Comparison of ENCODE assay signal across 22 mouse cellular contexts in the genomic region with DNA sequence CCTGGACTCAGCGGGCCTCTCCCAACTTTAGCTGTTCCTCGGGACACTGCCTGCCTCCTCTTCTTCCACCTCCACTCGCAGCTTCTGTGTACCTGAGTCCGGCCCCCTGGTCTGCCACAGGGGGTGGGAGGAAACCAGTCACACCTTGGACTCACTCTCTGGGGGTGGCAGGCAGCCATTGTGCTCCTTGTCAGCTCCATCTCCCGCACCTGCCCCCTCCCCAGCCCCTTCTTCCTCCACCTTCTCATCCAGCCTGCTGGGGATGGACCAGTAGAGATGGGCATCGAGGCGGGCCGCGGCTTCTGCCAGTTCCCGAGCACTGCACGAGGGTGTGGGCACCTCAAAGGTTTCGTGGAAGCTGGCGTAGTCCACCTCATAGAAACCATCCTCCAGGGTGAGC. TPM values are rescaled to one million over a fixed set of nuclear protein-coding genes. Genes with fewer than 3 reads are reported as not detected.
DNase-seq lines count a peak whose midpoint lies in the region; ATAC-seq and TF ChIP-seq lines count a peak whose summit lies in the region.
"Had no signal": no experiment of that assay in that cellular context is flagged by ENCODE, and none has a peak within 500 bp of the region (broad histone marks: within the 10 kb centered on the region; RNA-seq: fewer than 3 reads in every experiment).

No protein-coding gene starts in this region.

- peak; percentile 16 for DNase-seq in gastrocnemius, adult 2 months
- no peak for DNase-seq in gastrocnemius, adult 18-20 months (ENCODE audit: low spot score)
- no peak for DNase-seq in layer of hippocampus, adult 2 months (ENCODE audit: low spot score in 2 of 2)
- no peak for DNase-seq in layer of hippocampus, postnatal 10 days (ENCODE audit: low spot score in 2 of 2)
- peak; percentile 32 for DNase-seq in right cerebral cortex, postnatal 14 days
- no peak for DNase-seq in right cerebral cortex, postnatal 4 days
- no peak for DNase-seq in adrenal gland, postnatal 14 days
- DNase-seq: adrenal gland, postnatal 36 days; B cell, adult 2 months; heart, adult 11 months; heart, postnatal 10 days; kidney, adult 2 months; kidney, postnatal 4 days; lung, embryonic 14.5 days; lung, postnatal 4 days; midbrain, embryonic 14.5 days; thymus, postnatal 25 days had no signal

- TF ChIP-seq CTCF in gastrocnemius, adult 2 months (IDR thresholded peaks at IDR 0.05): no peak
- TF ChIP-seq CTCF in layer of hippocampus, adult 2 months (conservative IDR thresholded peaks at IDR 0.05): no peak

- H3K27ac ChIP-seq in gastrocnemius, adult 2 months: no peak overlapping the region
- peak overlapping the region; percentile 90 for H3K27ac ChIP-seq in layer of hippocampus, adult 2 months
- H3K27ac ChIP-seq in forebrain, embryonic 16.5 days (ENCODE audit: low read length): no peak overlapping the region
- H3K27ac ChIP-seq: embryonic facial prominence, embryonic 12.5 days; limb, embryonic 10.5 days had no signal

- no peak overlapping the region for H3K4me3 ChIP-seq in gastrocnemius, adult 2 months
- H3K4me3 ChIP-seq in layer of hippocampus, adult 2 months: no peak overlapping the region
- no peak overlapping the region for H3K4me3 ChIP-seq in forebrain, embryonic 16.5 days (replicated peaks; ENCODE audit: low read length)
- H3K4me3 ChIP-seq: embryonic facial prominence, embryonic 12.5 days; limb, embryonic 10.5 days had no signal

- H3K4me1 ChIP-seq in forebrain, embryonic 16.5 days (replicated peaks; ENCODE audit: control insufficient read depth, insufficient read depth, low read length): peaks cover 36% of the 10 kb centered on the region
- H3K4me1 ChIP-seq: embryonic facial prominence, embryonic 12.5 days had no signal

- no peak overlapping the region for H3K4me2 ChIP-seq in forebrain, embryonic 16.5 days (ENCODE audit: low read length)
- H3K4me2 ChIP-seq: embryonic facial prominence, embryonic 12.5 days; liver, embryonic 11.5 days; lung, embryonic 14.5 days had no signal

- ATAC-seq in forebrain, embryonic 16.5 days: no peak
- ATAC-seq: Patski had no signal

- H3K36me3 ChIP-seq in forebrain, embryonic 16.5 days (ENCODE audit: control insufficient read depth, insufficient read depth): 0 out of 2 replicates have a peak, but pooled peaks cover 2% of the 10 kb centered on the region

- 40% methylated on average over 13 of the region's 13 CpGs for WGBS in forebrain, embryonic 16.5 days

- H3K9me3 ChIP-seq in forebrain, embryonic 16.5 days (ENCODE audit: control insufficient read depth, low read length): no peaks in the 10 kb centered on the region
- H3K9me3 ChIP-seq: embryonic facial prominence, embryonic 12.5 days; limb, embryonic 10.5 days had no signal

- no peaks in the 10 kb centered on the region for H3K27me3 ChIP-seq in forebrain, embryonic 16.5 days (replicated peaks; ENCODE audit: control insufficient read depth, insufficient read depth, low read length)
- H3K27me3 ChIP-seq: Patski had no signal

- H3K9ac ChIP-seq in forebrain, embryonic 16.5 days (replicated peaks; ENCODE audit: low read depth, low read length): peak overlapping the region; percentile 32; the same call in 1 of the 2 replicates
- H3K9ac ChIP-seq: embryonic facial prominence, embryonic 12.5 days; lung, embryonic 14.5 days had no signal

- intact Hi-C loops in gastrocnemius, adult 2 months (cut with DNase I): loop anchor here (10.0 kb wide), 1 partner anchor 278 kb away; no protein-coding TSS in a partner anchor

RNA-seq across cellular contexts. Expression of a gene that starts 6.4 kb away (rescaled TPM):
- not detected for total RNA-seq in gastrocnemius, adult 2 months (2021)
- not detected for total RNA-seq in gastrocnemius, adult 18-20 months (2021)
- 10 to 100 TPM; 67.2 to 69.2 TPM for total RNA-seq in layer of hippocampus, adult 2 months (2021)
- total RNA-seq in layer of hippocampus, postnatal 10 days (2021): 10 to 100 TPM; 38.4 to 46.7 TPM
- 2.6 and 4.2 TPM in 2 replicates for polyA plus RNA-seq in forebrain, embryonic 16.5 days (2015; fragmentation: Nextera tagmentation; extraction: Ambion mirVana)
- total RNA-seq in adrenal gland, postnatal 14 days (2021): 0.07 and 0.30 TPM in 2 replicates
- total RNA-seq: heart, postnatal 10 days had no signal
- polyA plus RNA-seq: limb, embryonic 10.5 days had no signal

RNA-seq across cellular contexts. Expression of a gene that starts 18.3 kb away (rescaled TPM):
- total RNA-seq in gastrocnemius, adult 2 months (2021): under 1 TPM in 1 of 2 experiments, not detected in 1; 0.06 TPM
- total RNA-seq in gastrocnemius, adult 18-20 months (2021): under 1 TPM; 0.05 to 0.17 TPM
- total RNA-seq in layer of hippocampus, adult 2 months (2021): 10 to 100 TPM; 83.2 to 91.6 TPM
- total RNA-seq in layer of hippocampus, postnatal 10 days (2021): 10 to 100 TPM; 70.7 to 73.5 TPM
- polyA plus RNA-seq in forebrain, embryonic 16.5 days (2015; fragmentation: Nextera tagmentation; extraction: Ambion mirVana): 2.1 and 2.2 TPM in 2 replicates
- total RNA-seq in adrenal gland, postnatal 14 days (2021): 0.70 and 0.79 TPM in 2 replicates

RNA-seq across cellular contexts. Expression of a gene that starts 24.9 kb away (rescaled TPM):
- total RNA-seq in gastrocnemius, adult 2 months (2021): 1,000 to 10,000 TPM in 1 of 2 experiments, 100 to 1,000 TPM in 1; 838 to 1,060 TPM
- total RNA-seq in gastrocnemius, adult 18-20 months (2021): 1,000 to 10,000 TPM in 1 of 2 experiments, 100 to 1,000 TPM in 1; 896 to 1,049 TPM
- 100 to 1,000 TPM; 585 to 600 TPM for total RNA-seq in layer of hippocampus, adult 2 months (2021)
- 100 to 1,000 TPM; 472 TPM for total RNA-seq in layer of hippocampus, postnatal 10 days (2021)
- polyA plus RNA-seq in forebrain, embryonic 16.5 days (2015; fragmentation: Nextera tagmentation; extraction: Ambion mirVana): 42.4 and 47.1 TPM in 2 replicates
- total RNA-seq in adrenal gland, postnatal 14 days (2021): 315 and 342 TPM in 2 replicates

RNA-seq across cellular contexts. Expression of a gene that starts 53.6 kb away (rescaled TPM):
- total RNA-seq in gastrocnemius, adult 2 months (2021): 1 to 10 TPM; 3.8 to 3.9 TPM
- total RNA-seq in gastrocnemius, adult 18-20 months (2021): 1 to 10 TPM; 3.0 to 3.3 TPM
- 1 to 10 TPM; 8.3 to 9.2 TPM for total RNA-seq in layer of hippocampus, adult 2 months (2021)
- total RNA-seq in layer of hippocampus, postnatal 10 days (2021): 10 to 100 TPM; 10.2 to 10.8 TPM
- polyA plus RNA-seq in forebrain, embryonic 16.5 days (2015; fragmentation: Nextera tagmentation; extraction: Ambion mirVana): 4.5 and 4.7 TPM in 2 replicates
- total RNA-seq in adrenal gland, postnatal 14 days (2021): 12.3 and 14.5 TPM in 2 replicates

Comparison
In these comparisons a context has a peak if more than half of its experiments do, and no peak if none do; other contexts are left out.
1. DNase-seq: peak in gastrocnemius, adult 2 months (single experiment) and right cerebral cortex, postnatal 14 days (single experiment); none in gastrocnemius, adult 18-20 months (single experiment), layer of hippocampus, adult 2 months (0 of 2), layer of hippocampus, postnatal 10 days (0 of 2), right cerebral cortex, postnatal 4 days (single experiment) and adrenal gland, postnatal 14 days (single experiment).
2. RNA of a gene that starts 6.4 kb away (total RNA-seq): 67.2 to 69.2 TPM in layer of hippocampus, adult 2 months and 38.4 to 46.7 TPM in layer of hippocampus, postnatal 10 days; 0.07 to 0.30 TPM in adrenal gland, postnatal 14 days, not detected in gastrocnemius, adult 2 months and not detected in gastrocnemius, adult 18-20 months; every median in the first group is over 10 times any median in the second.
3. RNA of a gene that starts 18.3 kb away (total RNA-seq): 83.2 to 91.6 TPM in layer of hippocampus, adult 2 months and 70.7 to 73.5 TPM in layer of hippocampus, postnatal 10 days; 0.70 to 0.79 TPM in adrenal gland, postnatal 14 days, 0.05 to 0.17 TPM in gastrocnemius, adult 18-20 months and 0.06 TPM in gastrocnemius, adult 2 months; every median in the first group is over 10 times any median in the second.